Mouse (Mus musculus): ENCODE measurements around the gene Odf3.

Gene Odf3

DNA sequence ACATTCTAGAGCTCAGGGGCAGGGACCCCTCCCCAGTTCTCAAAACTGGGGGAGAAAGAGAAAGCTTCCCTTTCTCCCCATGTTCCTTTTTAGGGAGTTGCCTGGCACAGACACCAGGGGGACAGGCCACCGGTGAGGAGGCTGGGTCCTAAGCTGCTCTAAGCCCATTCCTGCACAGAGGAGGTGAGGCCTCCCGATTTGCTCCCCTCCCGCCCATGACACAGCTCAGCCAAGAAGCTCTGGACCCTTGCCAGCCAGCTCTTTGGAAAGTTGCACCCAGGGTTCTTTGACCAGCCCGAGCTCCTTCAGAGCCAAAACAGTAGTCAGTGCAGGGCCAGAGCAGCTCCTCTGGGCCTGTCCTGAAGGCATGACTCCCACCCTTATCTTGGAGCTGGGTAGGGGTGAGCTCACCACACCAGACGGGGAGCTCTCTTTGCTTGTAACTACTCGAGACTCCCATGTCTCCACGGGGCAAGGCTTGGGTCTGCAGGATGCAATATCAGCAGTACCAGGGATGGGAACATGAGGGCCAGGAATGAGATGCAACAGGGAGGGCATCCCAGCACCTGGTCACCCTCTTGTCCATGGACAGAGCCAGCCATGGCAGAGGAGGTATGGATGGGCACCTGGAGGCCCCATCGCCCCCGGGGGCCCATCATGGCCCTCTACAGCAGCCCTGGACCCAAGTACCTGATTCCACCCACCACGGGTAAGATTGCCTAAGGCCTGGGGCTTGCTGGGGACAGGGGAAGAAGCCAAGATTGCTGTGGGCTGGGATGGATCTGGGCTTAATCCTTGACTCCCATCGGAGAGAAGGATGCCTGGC is at the start of gene Odf3:
Odf3 (plus strand) TSS at position 51 of the 826 bp plus-strand sequence.
- no peak for DNase-seq (ENCODE audit: low spot score)

DNA sequence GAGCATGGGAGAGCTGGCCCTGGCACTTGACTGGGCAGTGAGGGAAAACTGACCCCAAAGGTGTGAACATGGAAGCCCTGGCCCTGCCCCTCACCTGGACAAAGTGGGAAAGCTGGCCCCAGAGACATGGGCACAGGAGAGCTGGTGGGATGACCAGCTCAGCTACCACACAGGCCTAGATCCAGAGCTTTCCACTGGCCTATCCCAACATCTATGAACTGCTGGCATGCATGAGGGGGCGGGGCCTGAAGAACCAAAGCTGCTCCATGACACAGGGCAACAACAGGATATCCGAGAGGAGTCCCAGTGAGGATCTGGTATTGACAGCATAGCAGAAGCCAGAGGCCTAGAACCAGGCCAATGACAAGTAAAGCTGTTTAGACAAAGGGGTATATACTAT is 49.4 kb upstream of the Odf3 start:
- DNase-seq (ENCODE audit: low spot score) = no peak

DNA sequence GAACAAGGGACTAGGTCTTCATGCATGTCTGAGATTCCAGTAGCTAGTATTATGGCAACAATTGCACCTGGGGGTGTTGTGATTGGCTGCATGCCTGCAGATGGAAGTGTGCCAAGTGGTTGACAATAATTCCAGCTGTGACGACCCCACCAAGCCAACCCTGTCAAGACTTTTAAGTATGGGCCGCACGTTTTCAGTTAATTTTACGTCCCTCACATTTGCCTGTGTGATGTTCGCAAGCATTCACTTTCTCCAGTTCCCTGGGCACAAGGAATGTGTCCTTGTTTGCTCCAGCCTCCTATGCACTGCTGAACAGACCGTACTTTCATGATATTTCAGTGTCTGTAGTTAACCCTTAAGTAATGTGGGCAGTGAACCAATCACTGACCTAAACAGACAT is 45.0 kb upstream of the Odf3 start:
- DNase-seq (ENCODE audit: low spot score) = no peak

DNA sequence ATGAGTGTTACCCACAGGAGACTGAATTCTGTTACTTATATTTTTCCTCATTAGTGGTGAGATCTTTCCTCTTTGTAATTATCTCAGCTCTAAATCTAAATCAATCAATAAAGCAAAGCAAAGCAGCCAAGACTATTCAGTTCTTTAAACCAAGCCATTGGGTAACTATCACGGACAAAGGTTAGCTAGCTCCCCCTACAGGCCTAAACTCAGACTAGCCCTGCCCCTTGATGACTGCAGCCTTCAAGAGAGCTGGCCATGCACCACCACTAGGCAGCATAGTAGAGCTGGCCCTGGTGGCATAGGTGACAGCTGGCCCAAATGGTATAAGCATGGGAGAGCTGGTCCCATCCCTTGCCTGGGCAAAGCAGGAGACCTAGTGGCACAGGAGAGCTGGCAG is 41.9 kb upstream of the Odf3 start:
- DNase-seq (ENCODE audit: low spot score) = no peak

DNA sequence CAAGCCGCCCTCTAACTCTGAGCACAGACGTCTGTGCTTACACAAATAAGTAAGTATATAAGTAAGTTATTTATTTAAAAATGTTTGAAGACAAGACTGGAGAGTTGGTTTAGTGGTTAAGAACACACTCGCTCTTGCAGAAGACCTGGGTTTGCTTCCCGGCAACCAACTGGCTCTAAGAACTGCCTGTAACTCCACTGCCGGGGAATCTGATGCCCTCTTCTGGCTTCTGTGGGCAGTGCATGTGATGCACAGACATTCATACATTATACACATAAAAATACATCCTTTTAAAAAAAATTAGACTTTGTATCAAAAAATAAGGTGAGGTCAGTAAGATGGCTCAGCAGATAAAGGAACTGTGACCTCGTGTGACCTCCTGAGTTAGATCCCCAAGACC is 37.1 kb upstream of the Odf3 start:
- no peak for DNase-seq (ENCODE audit: low spot score)

GRCm38 (mm10) chr7:140811714-140812113 is 35.9 kb upstream of the Odf3 start:
- no peak for DNase-seq (ENCODE audit: low spot score)

GRCm38 (mm10) chr7:140812850-140813249 is 34.8 kb upstream of the Odf3 start:
- no peak for DNase-seq (ENCODE audit: low spot score)

DNA sequence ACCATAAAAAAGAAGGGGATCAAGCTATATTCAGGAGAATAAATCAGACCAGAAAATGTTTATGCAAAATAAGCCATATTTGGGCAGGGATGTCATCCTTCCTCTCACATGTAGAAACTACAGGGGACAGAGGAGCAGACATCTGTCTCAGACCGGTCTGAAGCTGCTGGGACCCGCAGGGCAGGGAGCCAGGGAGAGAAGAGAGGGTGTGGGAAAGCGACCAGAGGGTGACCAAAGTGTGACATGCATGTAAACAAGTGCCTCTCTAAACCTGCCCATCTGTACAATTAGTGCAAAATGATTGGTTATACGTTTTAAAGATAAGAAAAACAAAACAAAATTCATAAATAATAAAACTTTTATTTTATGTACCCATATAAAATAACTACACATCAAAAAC is 27.4 kb upstream of the Odf3 start:
- DNase-seq (ENCODE audit: low spot score) = no peak

DNA sequence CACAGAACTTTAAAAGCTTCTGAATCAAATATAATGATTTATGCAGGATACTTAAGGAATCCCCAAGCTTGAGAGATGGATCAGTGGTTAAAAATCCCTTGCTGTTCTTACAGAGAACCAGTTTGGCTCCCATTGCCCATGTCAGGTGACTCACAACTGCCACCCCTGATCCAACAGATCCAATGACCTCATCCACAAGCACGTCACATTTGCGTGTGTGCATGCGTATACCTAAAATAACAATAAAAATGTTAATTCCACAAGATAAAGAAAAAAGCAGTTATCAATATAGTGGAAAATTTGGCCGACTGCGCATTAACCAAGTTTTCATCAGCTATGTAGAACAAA is 26.3 kb upstream of the Odf3 start:
- no peak for DNase-seq (ENCODE audit: low spot score)

- DNase-seq (ENCODE audit: low spot score) = peak; percentile 48
These were observed 25.8 kb upstream of the Odf3 start, which contains the start of gene Zfp941 for GRCm38 (mm10) chr7:140821653-140822329. Zfp941 (minus strand) TSS chr7:140822178.

DNA sequence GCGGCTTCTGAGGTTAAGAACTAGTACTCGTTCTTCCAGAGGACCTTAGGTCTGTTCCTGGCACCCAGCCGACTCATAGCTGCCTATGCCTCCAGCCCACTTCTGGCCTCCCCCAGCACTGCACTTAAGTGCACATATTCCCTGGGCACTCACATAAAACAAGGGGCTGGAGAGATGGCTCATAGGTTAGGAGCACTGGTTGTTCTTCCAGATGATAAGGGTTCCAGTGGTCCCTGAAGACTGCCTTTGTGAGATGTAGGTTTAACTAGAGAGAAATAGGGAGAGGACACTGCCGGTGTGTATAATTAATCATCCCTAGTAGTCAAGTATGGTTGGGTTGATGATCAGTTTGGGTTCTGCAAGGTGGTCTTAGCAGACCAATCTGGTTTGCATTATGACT is 24.9 kb upstream of the Odf3 start:
- DNase-seq (ENCODE audit: low spot score) = no peak

GRCm38 (mm10) chr7:140828171-140828881 is 19.3 kb upstream of the Odf3 start:
- no peak for DNase-seq (ENCODE audit: low spot score)

- DNase-seq (ENCODE audit: low spot score) = no peak
These were observed 16.2 kb upstream of the Odf3 start for GRCm38 (mm10) chr7:140831447-140831846.

GRCm38 (mm10) chr7:140833341-140833740 is 14.3 kb upstream of the Odf3 start:
- no peak for DNase-seq (ENCODE audit: low spot score)

- no peak for DNase-seq (ENCODE audit: low spot score)
These were observed 12.4 kb upstream of the Odf3 start, which contains the start of gene Urah for GRCm38 (mm10) chr7:140834968-140835757. Urah (plus strand) TSS chr7:140835018.

DNA sequence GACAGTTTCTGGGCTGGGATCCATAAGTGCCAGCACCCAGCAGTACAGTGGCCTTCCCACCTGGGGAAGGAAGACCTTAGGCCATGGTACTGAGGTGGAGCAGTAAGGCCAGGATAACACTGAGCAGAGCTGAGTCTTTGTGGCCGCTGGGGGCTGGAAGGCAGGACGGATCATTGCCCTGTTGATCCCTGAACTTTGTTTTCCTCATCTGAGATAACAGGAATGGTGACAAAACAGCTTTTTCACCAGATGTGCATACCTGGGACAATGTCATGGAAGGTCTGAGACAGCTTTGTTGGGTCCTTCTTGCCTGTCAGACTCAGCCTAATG is 11.9 kb upstream of the Odf3 start:
- DNase-seq (ENCODE audit: low spot score) = no peak

DNA sequence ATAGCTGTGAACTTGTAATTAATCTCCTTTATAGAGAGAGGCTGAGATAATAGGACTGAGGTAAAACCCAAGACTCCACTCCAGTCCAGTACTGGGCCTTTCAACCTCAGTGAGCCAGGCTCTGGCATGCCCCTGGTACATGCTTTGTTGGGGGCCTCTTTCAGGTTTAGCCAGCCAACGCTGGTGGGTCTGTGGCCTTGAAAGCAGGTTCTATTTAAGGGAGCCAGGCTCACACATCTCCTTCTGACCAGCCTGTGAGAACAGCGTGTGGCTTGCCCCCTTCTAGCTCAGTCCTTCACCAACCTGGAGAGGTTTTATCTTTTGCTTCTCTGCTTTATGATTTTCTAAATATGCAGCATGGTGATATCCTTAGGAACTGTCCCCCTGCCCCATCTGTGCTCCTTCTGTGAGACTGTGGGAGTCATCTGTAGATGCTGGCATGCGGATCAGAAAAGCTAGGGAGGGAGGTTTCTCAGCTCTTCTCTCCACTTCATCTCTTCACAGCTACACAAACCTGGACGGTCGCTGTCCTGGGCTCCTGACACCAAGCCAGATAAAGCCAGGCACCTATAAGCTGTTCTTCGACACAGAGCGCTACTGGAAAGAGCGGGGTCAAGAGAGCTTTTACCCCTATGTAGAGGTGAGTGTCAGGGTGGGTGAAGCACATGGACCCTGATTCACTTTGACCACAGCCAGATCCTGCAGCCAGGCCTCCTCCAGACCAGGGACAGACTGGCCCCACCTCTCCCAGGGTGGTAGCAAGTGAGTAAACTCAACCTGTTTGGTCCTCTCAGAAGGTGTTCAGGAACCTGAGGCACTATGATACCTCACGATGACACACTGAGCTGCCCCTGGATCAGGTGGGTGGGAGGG is 11.1 kb upstream of the Odf3 start:
- no peak for DNase-seq (ENCODE audit: low spot score)

DNA sequence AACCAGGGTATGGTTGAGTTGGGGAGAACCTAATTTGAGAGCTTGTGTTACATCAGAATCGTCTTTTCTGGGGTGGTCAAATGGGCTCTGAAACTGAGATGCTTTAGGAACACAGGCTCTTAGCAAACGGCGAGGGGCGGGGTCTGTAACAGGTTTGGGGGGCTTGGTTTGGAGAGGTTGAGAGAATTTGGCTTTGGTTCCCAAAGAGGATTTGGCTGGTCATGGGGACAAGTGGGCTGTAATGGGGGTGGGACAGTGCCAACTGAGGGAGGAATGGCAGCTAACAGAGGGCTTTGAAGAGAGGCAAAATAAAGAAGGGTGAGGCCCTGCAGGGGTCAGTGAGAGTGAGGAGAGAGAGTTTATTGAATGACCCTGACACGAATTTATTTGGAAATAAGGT is 8.0 kb upstream of the Odf3 start:
- DNase-seq (ENCODE audit: low spot score) = no peak

- no peak for DNase-seq (ENCODE audit: low spot score)
These were observed 6.6 kb upstream of the Odf3 start for GRCm38 (mm10) chr7:140840750-140841735.

DNA sequence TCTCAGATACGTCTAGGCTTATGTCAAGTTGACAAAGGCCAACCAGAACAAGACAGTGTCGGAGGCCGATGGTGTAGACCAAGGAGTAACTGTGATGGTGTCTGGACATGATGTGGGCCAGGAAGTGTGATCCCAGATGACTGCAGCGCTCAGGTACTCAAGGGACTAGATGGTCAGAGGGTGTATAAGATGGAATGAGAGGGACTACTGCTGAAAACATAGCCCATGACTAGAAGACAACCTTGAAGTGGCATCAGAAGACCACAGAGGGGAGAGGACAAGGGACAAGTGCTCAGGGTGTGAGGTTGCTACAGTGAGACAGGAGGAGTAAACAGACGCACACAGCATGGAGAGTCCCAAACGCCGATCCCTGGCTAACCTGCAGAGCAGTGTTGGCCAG is 3.8 kb upstream of the Odf3 start:
- no peak for DNase-seq (ENCODE audit: low spot score)
